Mouse (Mus musculus): ENCODE data around the gene Iqsec1. TPM values are rescaled to one million over a fixed set of nuclear protein-coding genes. Genes with fewer than 3 reads are reported as not detected.

Gene Iqsec1
- polyA plus RNA-seq, 1 experiment from 2014 or later = 17.4 TPM

GRCm38 (mm10) chr6:90706490-90706889 is 282.0 kb downstream of the Iqsec1 start:
- H3K27me3 ChIP-seq (replicated peaks; ENCODE audit: control insufficient read depth, insufficient read depth, low read length) = no peaks in the 10 kb centered on the region
- H3K9me3 ChIP-seq (ENCODE audit: control insufficient read depth, low read length) = no peaks in the 10 kb centered on the region
- DNase-seq (ENCODE audit: low spot score) (peak; percentile 89), ATAC-seq (ENCODE audit: low read depth) (peak; percentile 72; the same call in 1 of the 2 replicates)
- 37% methylated on average over 9 of the region's 10 CpGs for WGBS
- no peaks in the 10 kb centered on the region for H3K36me3 ChIP-seq (ENCODE audit: control insufficient read depth, insufficient read depth, low read length)
- no peak overlapping the region for H3K4me3 ChIP-seq (ENCODE audit: low read depth, low read length)
- peak overlapping the region; percentile 90 for H3K27ac ChIP-seq (replicated peaks; ENCODE audit: low read depth, low read length)
- peaks cover 77% of the 10 kb centered on the region for H3K4me1 ChIP-seq (ENCODE audit: control insufficient read depth, insufficient read depth, low read length)
- H3K4me2 ChIP-seq (ENCODE audit: low read depth, low read length) = no peak overlapping the region
- H3K9ac ChIP-seq (ENCODE audit: low read depth, low read length) = no peak overlapping the region

GRCm38 (mm10) chr6:90705738-90706137 is 282.7 kb downstream of the Iqsec1 start:
- Histone ChIP-seq H3K27me3 (replicated peaks; ENCODE audit: control insufficient read depth, insufficient read depth, low read length) (no peaks in the 10 kb centered on the region), H3K4me2 (ENCODE audit: low read depth, low read length) (no peak overlapping the region), H3K36me3 (ENCODE audit: control insufficient read depth, insufficient read depth, low read length) (no peaks in the 10 kb centered on the region), H3K4me3 (ENCODE audit: low read depth, low read length) (no peak overlapping the region), H3K9ac (ENCODE audit: low read depth, low read length) (no peak overlapping the region), H3K4me1 (ENCODE audit: control insufficient read depth, insufficient read depth, low read length) (peaks cover 69% of the 10 kb centered on the region), H3K27ac (replicated peaks; ENCODE audit: low read depth, low read length) (peak overlapping the region; percentile 90), H3K9me3 (ENCODE audit: control insufficient read depth, low read length) (no peaks in the 10 kb centered on the region)
- WGBS = 77% methylated on average over 3 of the region's 3 CpGs
- ATAC-seq (ENCODE audit: low read depth) (no peak), DNase-seq (ENCODE audit: low spot score) (no peak)

- WGBS = 73% methylated on average over 2 of the region's 2 CpGs
- no peak overlapping the region for H3K9ac ChIP-seq (ENCODE audit: low read depth, low read length)
- peaks cover 74% of the 10 kb centered on the region for H3K4me1 ChIP-seq (ENCODE audit: control insufficient read depth, insufficient read depth, low read length)
- no peaks in the 10 kb centered on the region for H3K27me3 ChIP-seq (replicated peaks; ENCODE audit: control insufficient read depth, insufficient read depth, low read length)
- ATAC-seq (ENCODE audit: low read depth) (no peak), DNase-seq (ENCODE audit: low spot score) (peak; percentile 56)
- no peaks in the 10 kb centered on the region for H3K36me3 ChIP-seq (ENCODE audit: control insufficient read depth, insufficient read depth, low read length)
- H3K4me3 ChIP-seq (ENCODE audit: low read depth, low read length) = no peak overlapping the region
- no peak overlapping the region for H3K4me2 ChIP-seq (ENCODE audit: low read depth, low read length)
- H3K9me3 ChIP-seq (ENCODE audit: control insufficient read depth, low read length) = no peaks in the 10 kb centered on the region
- H3K27ac ChIP-seq (replicated peaks; ENCODE audit: low read depth, low read length) = 0 out of 2 replicates have a peak overlapping the region, but pooled peaks have one; percentile 16
These were observed 283.7 kb downstream of the Iqsec1 start for GRCm38 (mm10) chr6:90704705-90705344.

- ATAC-seq (ENCODE audit: low read depth) (no peak), DNase-seq (ENCODE audit: low spot score) (no peak)
- Histone ChIP-seq H3K36me3 (ENCODE audit: control insufficient read depth, insufficient read depth, low read length) (no peaks in the 10 kb centered on the region), H3K9ac (ENCODE audit: low read depth, low read length) (no peak overlapping the region), H3K27ac (replicated peaks; ENCODE audit: low read depth, low read length) (peak overlapping the region; percentile 75), H3K4me2 (ENCODE audit: low read depth, low read length) (no peak overlapping the region), H3K9me3 (ENCODE audit: control insufficient read depth, low read length) (no peaks in the 10 kb centered on the region), H3K4me3 (ENCODE audit: low read depth, low read length) (no peak overlapping the region), H3K27me3 (replicated peaks; ENCODE audit: control insufficient read depth, insufficient read depth, low read length) (no peaks in the 10 kb centered on the region), H3K4me1 (ENCODE audit: control insufficient read depth, insufficient read depth, low read length) (peaks cover 77% of the 10 kb centered on the region)
- 48% methylated on average over 2 of the region's 2 CpGs for WGBS
These were observed 284.7 kb downstream of the Iqsec1 start for GRCm38 (mm10) chr6:90703782-90704181.

- H3K9ac ChIP-seq (ENCODE audit: low read depth, low read length) = no peak overlapping the region
- H3K4me1 ChIP-seq (ENCODE audit: control insufficient read depth, insufficient read depth, low read length) = peaks cover 72% of the 10 kb centered on the region
- ATAC-seq (ENCODE audit: low read depth) (peak; percentile 39; the same call in 1 of the 2 replicates), DNase-seq (ENCODE audit: low spot score) (peak; percentile 64)
- peak overlapping the region; percentile 75 for H3K27ac ChIP-seq (replicated peaks; ENCODE audit: low read depth, low read length)
- WGBS = 25% methylated on average over 4 of the region's 4 CpGs
- H3K27me3 ChIP-seq (replicated peaks; ENCODE audit: control insufficient read depth, insufficient read depth, low read length) = no peaks in the 10 kb centered on the region
- H3K36me3 ChIP-seq (ENCODE audit: control insufficient read depth, insufficient read depth, low read length) = no peaks in the 10 kb centered on the region
- H3K4me2 ChIP-seq (ENCODE audit: low read depth, low read length) = no peak overlapping the region
- H3K4me3 ChIP-seq (ENCODE audit: low read depth, low read length) = no peak overlapping the region
- H3K9me3 ChIP-seq (ENCODE audit: control insufficient read depth, low read length) = no peaks in the 10 kb centered on the region
These were observed 285.4 kb downstream of the Iqsec1 start for GRCm38 (mm10) chr6:90702837-90703735.

GRCm38 (mm10) chr6:90702197-90702596 is 286.3 kb downstream of the Iqsec1 start:
- ATAC-seq (ENCODE audit: low read depth) = no peak
- H3K27me3 ChIP-seq (replicated peaks; ENCODE audit: control insufficient read depth, insufficient read depth, low read length) = no peaks in the 10 kb centered on the region
- peaks cover 63% of the 10 kb centered on the region for H3K4me1 ChIP-seq (ENCODE audit: control insufficient read depth, insufficient read depth, low read length)
- no peak overlapping the region for H3K4me2 ChIP-seq (ENCODE audit: low read depth, low read length)
- no peak for DNase-seq (ENCODE audit: low spot score)
- H3K27ac ChIP-seq (replicated peaks; ENCODE audit: low read depth, low read length) = no peak overlapping the region
- H3K9ac ChIP-seq (ENCODE audit: low read depth, low read length) = no peak overlapping the region
- no peaks in the 10 kb centered on the region for H3K9me3 ChIP-seq (ENCODE audit: control insufficient read depth, low read length)
- no peak overlapping the region for H3K4me3 ChIP-seq (ENCODE audit: low read depth, low read length)
- no peaks in the 10 kb centered on the region for H3K36me3 ChIP-seq (ENCODE audit: control insufficient read depth, insufficient read depth, low read length)

GRCm38 (mm10) chr6:90701391-90701790 is 287.1 kb downstream of the Iqsec1 start:
- no peak overlapping the region for H3K27ac ChIP-seq (replicated peaks; ENCODE audit: low read depth, low read length)
- no peaks in the 10 kb centered on the region for H3K9me3 ChIP-seq (ENCODE audit: control insufficient read depth, low read length)
- H3K27me3 ChIP-seq (replicated peaks; ENCODE audit: control insufficient read depth, insufficient read depth, low read length) = no peaks in the 10 kb centered on the region
- peaks cover 56% of the 10 kb centered on the region for H3K4me1 ChIP-seq (ENCODE audit: control insufficient read depth, insufficient read depth, low read length)
- WGBS = 89% methylated on average over 2 of the region's 2 CpGs
- no peak for DNase-seq (ENCODE audit: low spot score)
- H3K4me3 ChIP-seq (ENCODE audit: low read depth, low read length) = no peak overlapping the region
- no peaks in the 10 kb centered on the region for H3K36me3 ChIP-seq (ENCODE audit: control insufficient read depth, insufficient read depth, low read length)
- no peak for ATAC-seq (ENCODE audit: low read depth)
- H3K9ac ChIP-seq (ENCODE audit: low read depth, low read length) = no peak overlapping the region
- no peak overlapping the region for H3K4me2 ChIP-seq (ENCODE audit: low read depth, low read length)

- peaks cover 50% of the 10 kb centered on the region for H3K4me1 ChIP-seq (ENCODE audit: control insufficient read depth, insufficient read depth, low read length)
These were observed 287.7 kb downstream of the Iqsec1 start for GRCm38 (mm10) chr6:90700737-90701136.

More at GRCm38 (mm10) chr6:90700737-90701136, 287.7 kb downstream of the Iqsec1 start:
- Histone ChIP-seq H3K36me3 (ENCODE audit: control insufficient read depth, insufficient read depth, low read length) (no peaks in the 10 kb centered on the region), H3K4me2 (ENCODE audit: low read depth, low read length) (no peak overlapping the region), H3K9me3 (ENCODE audit: control insufficient read depth, low read length) (no peaks in the 10 kb centered on the region), H3K4me3 (ENCODE audit: low read depth, low read length) (no peak overlapping the region), H3K9ac (ENCODE audit: low read depth, low read length) (no peak overlapping the region), H3K27ac (replicated peaks; ENCODE audit: low read depth, low read length) (no peak overlapping the region), H3K27me3 (replicated peaks; ENCODE audit: control insufficient read depth, insufficient read depth, low read length) (no peaks in the 10 kb centered on the region)
- WGBS = 89% methylated on average over 2 of the region's 2 CpGs
- DNase-seq (ENCODE audit: low spot score) (no peak), ATAC-seq (ENCODE audit: low read depth) (no peak)

All from embryonic facial prominence, embryonic 14.5 days (tissue).